Mouse (Mus musculus): Measurements from ENCODE around the gene Bclaf1. TPM values are rescaled to one million over a fixed set of nuclear protein-coding genes. Genes with fewer than 3 reads are reported as not detected.

The Bclaf1 gene
- polyA plus RNA-seq (2014; fragmentation: Nextera tagmentation; extraction: Ambion mirVana) = 86.5 and 89.4 TPM in 2 replicates

DNA sequence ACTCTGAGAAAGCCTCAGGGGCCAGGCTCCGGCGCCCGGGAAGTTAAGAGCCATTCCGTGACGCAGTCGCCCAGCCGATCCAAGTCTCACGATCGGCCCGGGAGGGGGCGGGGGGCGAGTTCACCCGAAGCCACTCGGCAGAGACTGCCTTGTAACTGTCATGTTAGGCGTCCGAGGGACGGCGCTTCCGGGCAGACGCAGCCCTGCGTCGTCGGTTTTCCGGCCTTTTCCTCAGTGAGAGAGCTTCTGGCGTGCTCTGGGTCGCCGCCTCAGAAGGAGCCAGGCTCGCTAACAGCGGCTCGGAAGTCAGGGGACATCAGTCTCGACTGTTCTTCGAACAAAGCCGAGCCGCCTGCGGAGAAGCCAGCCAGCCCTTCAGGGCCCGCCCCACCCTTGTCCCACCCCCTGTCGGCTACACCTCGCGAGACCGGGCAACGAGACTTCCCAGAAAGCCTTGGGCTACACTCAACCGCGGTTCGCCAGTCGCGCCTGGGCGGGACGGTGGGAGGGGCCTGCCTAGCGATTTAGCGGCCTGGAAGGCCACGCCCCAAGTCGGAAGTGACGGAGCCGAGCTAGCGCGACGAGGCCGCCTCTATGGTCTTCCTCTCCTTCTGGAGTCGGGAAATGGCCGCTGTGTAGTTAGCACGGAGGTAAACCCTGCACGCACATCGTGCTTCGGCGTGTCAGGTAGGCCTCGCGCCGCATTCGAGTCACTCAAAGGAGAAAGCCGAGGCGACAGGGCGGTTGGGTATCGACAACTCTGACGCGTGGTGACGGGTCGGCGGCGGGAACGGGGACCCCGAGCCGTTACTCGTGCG is at the start of gene Bclaf1:
Gene Bclaf1, plus strand, starts transcription at position 552 of the 818 bp plus-strand sequence.
- Histone ChIP-seq H3K4me1 (ENCODE audit: control insufficient read depth in 2 of 2, insufficient read depth in 2 of 2, low read length in 2 of 2) (peaks cover 2 to 19% of the 10 kb centered on the region in 2 experiments), H3K9ac (ENCODE audit: low read length) (peak within 1 kb of the TSS; percentile 97), H3K9me3 (ENCODE audit: control insufficient read depth, low read length) (no peaks in the 10 kb centered on the region), H3K27me3 (ENCODE audit: control insufficient read depth, insufficient read depth, low read length) (no peaks in the 10 kb centered on the region), H3K27ac (replicated peaks in 1 of 2; ENCODE audit: control insufficient read depth in 1 of 2, insufficient read depth in 1 of 2, low read depth in 2 of 2, low read length in 2 of 2) (peak within 1 kb of the TSS; percentile 100), H3K4me2 (ENCODE audit: low read length) (peak within 1 kb of the TSS; percentile 76), H3K4me3 (ENCODE audit: control insufficient read depth in 1 of 2, insufficient read depth in 1 of 2, low read depth in 1 of 2, low read length in 2 of 2) (peak within 1 kb of the TSS; percentile 88 to 93), H3K36me3 (ENCODE audit: control insufficient read depth, insufficient read depth, low read length) (peaks cover 13% of the 10 kb centered on the region; the same call in 1 of the 2 replicates)
- peak; percentile 97 for ATAC-seq (ENCODE audit: insufficient number of reproducible peaks, insufficient read depth, low FRiP score, low read depth)
- under 1% methylated on average over 84 of the region's 84 CpGs for WGBS

DNA sequence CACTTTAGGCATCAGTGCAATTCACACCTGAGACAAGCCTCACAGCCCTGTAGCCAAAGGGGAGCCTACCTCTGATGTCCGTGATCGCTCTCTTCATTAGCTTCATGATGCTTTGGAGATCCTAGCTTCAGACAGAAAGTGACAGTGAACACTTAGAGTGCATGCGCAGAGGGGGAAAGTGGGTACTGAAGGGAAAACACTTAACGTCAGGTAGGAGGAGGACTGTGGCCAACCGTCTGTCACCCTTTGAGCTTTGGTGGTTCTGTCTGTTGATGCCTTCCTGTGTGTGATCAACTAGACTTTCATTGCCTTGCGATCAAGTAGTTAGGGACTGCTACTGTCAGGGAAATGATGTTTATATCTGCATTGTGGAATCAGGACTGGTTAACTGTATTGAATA is 49.4 kb upstream of the Bclaf1 start:
- H3K36me3 ChIP-seq (ENCODE audit: control insufficient read depth, insufficient read depth, low read length) = no peaks in the 10 kb centered on the region
- WGBS = 82% methylated on average over 6 of the region's 6 CpGs
- H3K27me3 ChIP-seq (ENCODE audit: control insufficient read depth, insufficient read depth, low read length) = no peaks in the 10 kb centered on the region
- ATAC-seq (ENCODE audit: insufficient number of reproducible peaks, insufficient read depth, low FRiP score, low read depth) = no peak
- no peaks in the 10 kb centered on the region for H3K9me3 ChIP-seq (ENCODE audit: control insufficient read depth, low read length)
- H3K4me2 ChIP-seq (ENCODE audit: low read length) = no peak overlapping the region
- H3K9ac ChIP-seq (ENCODE audit: low read length) = no peak overlapping the region
- H3K27ac ChIP-seq (replicated peaks in 1 of 2; ENCODE audit: control insufficient read depth in 1 of 2, insufficient read depth in 1 of 2, low read depth in 2 of 2, low read length in 2 of 2) = no peak overlapping the region
- no peak overlapping the region for H3K4me3 ChIP-seq (ENCODE audit: control insufficient read depth in 1 of 2, insufficient read depth in 1 of 2, low read depth in 1 of 2, low read length in 2 of 2)
- peaks cover 0 to 2% of the 10 kb centered on the region in 2 experiments; a peak in 1 of 4 replicates for H3K4me1 ChIP-seq (ENCODE audit: control insufficient read depth in 2 of 2, insufficient read depth in 2 of 2, low read length in 2 of 2)

DNA sequence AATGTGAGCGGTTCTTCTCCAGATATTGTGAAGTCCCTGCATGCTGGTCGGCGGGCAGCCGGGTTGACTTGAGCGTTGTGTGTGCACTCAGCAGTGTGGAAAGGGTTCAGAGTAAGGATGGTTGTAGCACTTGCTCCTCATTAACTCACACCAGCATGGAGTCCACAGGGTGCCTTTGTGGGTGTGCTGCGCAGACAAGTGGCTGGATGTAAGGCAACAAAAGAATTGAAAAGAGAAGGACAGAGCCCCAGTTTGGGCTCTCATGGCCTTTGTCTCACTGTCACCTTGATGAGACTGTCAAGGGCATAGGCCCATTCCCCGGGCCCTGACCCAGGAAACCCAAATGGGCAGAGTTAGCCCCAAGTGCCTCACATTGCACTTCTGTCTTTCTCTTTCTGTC is 47.8 kb upstream of the Bclaf1 start:
- Histone ChIP-seq H3K27me3 (ENCODE audit: control insufficient read depth, insufficient read depth, low read length) (no peaks in the 10 kb centered on the region), H3K9ac (ENCODE audit: low read length) (no peak overlapping the region), H3K36me3 (ENCODE audit: control insufficient read depth, insufficient read depth, low read length) (no peaks in the 10 kb centered on the region), H3K27ac (replicated peaks in 1 of 2; ENCODE audit: control insufficient read depth in 1 of 2, insufficient read depth in 1 of 2, low read depth in 2 of 2, low read length in 2 of 2) (no peak overlapping the region), H3K4me1 (ENCODE audit: control insufficient read depth in 2 of 2, insufficient read depth in 2 of 2, low read length in 2 of 2) (peaks cover 0 to 2% of the 10 kb centered on the region in 2 experiments; a peak in 1 of 4 replicates), H3K4me2 (ENCODE audit: low read length) (no peak overlapping the region), H3K9me3 (ENCODE audit: control insufficient read depth, low read length) (no peaks in the 10 kb centered on the region), H3K4me3 (ENCODE audit: control insufficient read depth in 1 of 2, insufficient read depth in 1 of 2, low read depth in 1 of 2, low read length in 2 of 2) (no peak overlapping the region)
- no peak for ATAC-seq (ENCODE audit: insufficient number of reproducible peaks, insufficient read depth, low FRiP score, low read depth)
- WGBS = 91% methylated on average over 7 of the region's 7 CpGs

DNA sequence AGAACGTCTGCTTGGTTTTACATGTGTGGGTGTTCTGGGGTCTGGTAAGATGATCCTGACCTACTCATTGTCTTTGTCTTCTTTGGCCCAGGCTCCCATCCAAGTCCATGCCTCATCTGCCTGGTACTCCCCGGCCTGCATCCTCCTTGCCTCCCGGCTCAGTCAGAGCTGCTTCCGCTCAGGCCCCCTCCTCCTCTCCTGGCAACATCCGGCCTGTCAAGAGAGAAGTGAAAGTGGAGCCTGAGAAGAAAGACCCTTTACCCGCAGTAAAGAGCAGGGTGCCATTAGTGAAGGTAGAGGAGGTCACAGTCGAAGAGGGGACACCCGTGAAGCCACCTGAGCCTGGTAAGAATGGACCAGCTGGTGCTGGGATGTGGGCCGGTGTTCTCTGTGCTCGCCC is 45.2 kb upstream of the Bclaf1 start:
- no peak overlapping the region for H3K27ac ChIP-seq (replicated peaks in 1 of 2; ENCODE audit: control insufficient read depth in 1 of 2, insufficient read depth in 1 of 2, low read depth in 2 of 2, low read length in 2 of 2)
- 0 out of 2 replicates have a peak, but pooled peaks cover 2% of the 10 kb centered on the region for H3K36me3 ChIP-seq (ENCODE audit: control insufficient read depth, insufficient read depth, low read length)
- H3K4me3 ChIP-seq (ENCODE audit: control insufficient read depth in 1 of 2, insufficient read depth in 1 of 2, low read depth in 1 of 2, low read length in 2 of 2) = no peak overlapping the region
- H3K9me3 ChIP-seq (ENCODE audit: control insufficient read depth, low read length) = 0 out of 2 replicates have a peak, but pooled peaks cover 3% of the 10 kb centered on the region
- WGBS = 69% methylated on average over 10 of the region's 10 CpGs
- peaks cover 0 to 2% of the 10 kb centered on the region in 2 experiments; a peak in 1 of 4 replicates for H3K4me1 ChIP-seq (ENCODE audit: control insufficient read depth in 2 of 2, insufficient read depth in 2 of 2, low read length in 2 of 2)
- H3K27me3 ChIP-seq (ENCODE audit: control insufficient read depth, insufficient read depth, low read length) = no peaks in the 10 kb centered on the region
- no peak overlapping the region for H3K9ac ChIP-seq (ENCODE audit: low read length)
- no peak overlapping the region for H3K4me2 ChIP-seq (ENCODE audit: low read length)
- no peak for ATAC-seq (ENCODE audit: insufficient number of reproducible peaks, insufficient read depth, low FRiP score, low read depth)

DNA sequence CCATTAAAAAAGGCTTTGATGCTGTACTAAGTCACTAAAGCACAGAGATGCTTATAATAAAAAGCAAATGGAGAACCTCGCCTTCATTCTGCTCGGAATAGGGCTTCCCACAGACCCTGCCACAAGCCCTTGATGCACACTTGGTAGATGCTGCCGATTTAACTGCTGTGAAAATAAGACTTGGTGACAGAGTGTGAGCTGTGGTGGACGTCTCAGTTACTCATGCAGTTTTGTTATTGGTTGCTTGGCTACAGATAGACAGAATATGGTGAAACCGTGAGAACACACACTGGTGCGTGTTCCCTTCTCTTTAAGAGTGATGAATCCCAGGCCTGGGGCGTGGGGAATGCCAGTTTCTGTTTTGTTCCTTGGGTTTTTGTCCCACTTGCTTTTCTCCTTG is 43.3 kb upstream of the Bclaf1 start:
- Histone ChIP-seq H3K4me2 (ENCODE audit: low read length) (no peak overlapping the region), H3K4me1 (ENCODE audit: control insufficient read depth in 2 of 2, insufficient read depth in 2 of 2, low read length in 2 of 2) (peaks cover 4 to 5% of the 10 kb centered on the region in 2 experiments), H3K36me3 (ENCODE audit: control insufficient read depth, insufficient read depth, low read length) (0 out of 2 replicates have a peak, but pooled peaks cover 5% of the 10 kb centered on the region), H3K9me3 (ENCODE audit: control insufficient read depth, low read length) (0 out of 2 replicates have a peak, but pooled peaks cover 3% of the 10 kb centered on the region), H3K27ac (replicated peaks in 1 of 2; ENCODE audit: control insufficient read depth in 1 of 2, insufficient read depth in 1 of 2, low read depth in 2 of 2, low read length in 2 of 2) (no peak overlapping the region), H3K27me3 (ENCODE audit: control insufficient read depth, insufficient read depth, low read length) (no peaks in the 10 kb centered on the region), H3K9ac (ENCODE audit: low read length) (no peak overlapping the region), H3K4me3 (ENCODE audit: control insufficient read depth in 1 of 2, insufficient read depth in 1 of 2, low read depth in 1 of 2, low read length in 2 of 2) (no peak overlapping the region)
- no peak for ATAC-seq (ENCODE audit: insufficient number of reproducible peaks, insufficient read depth, low FRiP score, low read depth)
- 62% methylated on average over 7 of the region's 7 CpGs for WGBS

DNA sequence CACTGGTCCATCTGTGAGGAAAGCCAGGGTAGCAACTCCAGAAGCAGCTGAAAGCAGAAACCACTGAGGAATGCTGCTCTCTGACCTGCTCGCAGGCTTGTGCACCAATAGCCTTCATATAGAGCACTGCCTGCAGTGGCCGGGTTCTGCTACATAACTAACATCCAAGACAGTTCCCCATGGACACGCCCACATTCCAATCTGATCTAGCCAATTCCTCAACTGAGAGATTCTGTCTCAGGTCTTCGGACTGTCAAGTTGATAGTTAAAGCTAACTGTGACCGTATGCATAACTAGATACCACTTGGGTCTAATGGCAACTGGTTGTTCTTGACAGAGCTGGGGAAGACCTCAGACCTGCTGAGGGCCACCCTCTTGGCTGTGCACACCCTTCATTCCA is 39.9 kb upstream of the Bclaf1 start:
- ATAC-seq (ENCODE audit: insufficient number of reproducible peaks, insufficient read depth, low FRiP score, low read depth) = no peak
- Histone ChIP-seq H3K27me3 (ENCODE audit: control insufficient read depth, insufficient read depth, low read length) (no peaks in the 10 kb centered on the region), H3K9me3 (ENCODE audit: control insufficient read depth, low read length) (0 out of 2 replicates have a peak, but pooled peaks cover 3% of the 10 kb centered on the region), H3K9ac (ENCODE audit: low read length) (no peak overlapping the region), H3K4me1 (ENCODE audit: control insufficient read depth in 2 of 2, insufficient read depth in 2 of 2, low read length in 2 of 2) (peaks cover 3 to 10% of the 10 kb centered on the region in 2 experiments; a peak in 3 of 4 replicates), H3K4me3 (ENCODE audit: control insufficient read depth in 1 of 2, insufficient read depth in 1 of 2, low read depth in 1 of 2, low read length in 2 of 2) (no peak overlapping the region), H3K4me2 (ENCODE audit: low read length) (no peak overlapping the region), H3K36me3 (ENCODE audit: control insufficient read depth, insufficient read depth, low read length) (0 out of 2 replicates have a peak, but pooled peaks cover 5% of the 10 kb centered on the region), H3K27ac (replicated peaks in 1 of 2; ENCODE audit: control insufficient read depth in 1 of 2, insufficient read depth in 1 of 2, low read depth in 2 of 2, low read length in 2 of 2) (no peak overlapping the region)
- 85% methylated on average over 5 of the region's 5 CpGs for WGBS

DNA sequence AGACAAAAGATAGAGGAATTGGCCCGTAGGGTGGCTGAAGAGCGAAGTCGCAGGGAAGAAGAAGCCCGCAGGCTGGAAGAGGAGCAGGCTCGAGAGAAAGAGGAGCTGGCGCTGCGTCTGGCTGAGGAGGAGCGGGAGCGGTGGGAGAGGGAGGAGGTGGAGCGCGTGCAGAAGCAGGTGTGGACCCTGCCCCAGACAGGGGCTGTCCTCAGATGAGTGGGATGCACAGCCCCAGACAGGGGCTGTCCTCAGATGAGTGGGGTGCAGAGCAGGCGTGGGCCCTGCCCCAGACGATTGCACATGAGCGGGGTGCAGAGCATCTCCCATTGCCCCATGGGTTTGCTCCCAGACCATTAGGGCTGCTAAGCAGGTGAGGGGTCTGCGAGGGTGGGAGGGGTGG is 39.0 kb upstream of the Bclaf1 start:
- H3K27ac ChIP-seq (replicated peaks in 1 of 2; ENCODE audit: control insufficient read depth in 1 of 2, insufficient read depth in 1 of 2, low read depth in 2 of 2, low read length in 2 of 2) = no peak overlapping the region
- H3K9ac ChIP-seq (ENCODE audit: low read length) = no peak overlapping the region
- no peak overlapping the region for H3K4me3 ChIP-seq (ENCODE audit: control insufficient read depth in 1 of 2, insufficient read depth in 1 of 2, low read depth in 1 of 2, low read length in 2 of 2)
- no peaks in the 10 kb centered on the region for H3K27me3 ChIP-seq (ENCODE audit: control insufficient read depth, insufficient read depth, low read length)
- WGBS = 60% methylated on average over 15 of the region's 15 CpGs
- 0 out of 2 replicates have a peak, but pooled peaks cover 5% of the 10 kb centered on the region for H3K36me3 ChIP-seq (ENCODE audit: control insufficient read depth, insufficient read depth, low read length)
- H3K4me2 ChIP-seq (ENCODE audit: low read length) = no peak overlapping the region
- 0 out of 2 replicates have a peak, but pooled peaks cover 3% of the 10 kb centered on the region for H3K9me3 ChIP-seq (ENCODE audit: control insufficient read depth, low read length)
- H3K4me1 ChIP-seq (ENCODE audit: control insufficient read depth in 2 of 2, insufficient read depth in 2 of 2, low read length in 2 of 2) = peaks cover 3 to 10% of the 10 kb centered on the region in 2 experiments; a peak in 3 of 4 replicates
- ATAC-seq (ENCODE audit: insufficient number of reproducible peaks, insufficient read depth, low FRiP score, low read depth) = no peak

All from heart, embryonic 14.5 days (tissue).